Mouse (Mus musculus): Measurements from ENCODE around the gene Alg2. TPM values are rescaled to one million over a fixed set of nuclear protein-coding genes. Genes with fewer than 3 reads are reported as not detected.

Gene Alg2
- polyA plus RNA-seq, 1 experiment from 2014 or later = 133 TPM

DNA sequence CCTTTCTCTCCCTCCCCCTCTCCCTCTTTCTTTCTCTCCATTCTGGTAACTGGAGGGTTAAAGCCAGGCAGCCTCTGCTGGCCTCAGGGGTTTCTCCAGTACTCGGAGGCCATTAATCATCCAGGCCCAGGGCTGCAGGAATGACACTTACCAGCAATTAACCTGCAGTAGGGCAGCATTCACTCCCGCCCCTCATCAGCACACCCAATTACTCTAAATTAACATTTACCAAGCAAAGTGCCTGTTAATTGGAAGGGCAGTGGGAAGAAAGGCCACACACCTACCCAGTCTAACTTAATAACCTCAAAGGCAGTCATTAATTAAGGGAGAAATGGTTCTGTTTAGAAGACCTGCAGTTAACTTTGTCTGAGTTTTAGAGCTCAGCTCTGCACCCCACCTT is 49.8 kb downstream of the Alg2 start:
- Histone ChIP-seq H3K4me1 (ENCODE audit: control insufficient read depth, insufficient read depth, low read length) (no peaks in the 10 kb centered on the region), H3K27me3 (ENCODE audit: control insufficient read depth, insufficient read depth, low read length) (no peaks in the 10 kb centered on the region), H3K4me2 (no peak overlapping the region), H3K9ac (ENCODE audit: low read length) (no peak overlapping the region), H3K36me3 (ENCODE audit: control insufficient read depth, insufficient read depth, low read length) (no peaks in the 10 kb centered on the region), H3K9me3 (ENCODE audit: control insufficient read depth, low read length) (no peaks in the 10 kb centered on the region), H3K27ac (ENCODE audit: low read depth, low read length) (no peak overlapping the region), H3K4me3 (ENCODE audit: low read depth, low read length) (no peak overlapping the region)
- DNase-seq (ENCODE audit: low spot score, missing footprints) (peak; percentile 79), ATAC-seq (ENCODE audit: low FRiP score) (no peak)
- WGBS = 34% methylated on average over 2 of the region's 2 CpGs

DNA sequence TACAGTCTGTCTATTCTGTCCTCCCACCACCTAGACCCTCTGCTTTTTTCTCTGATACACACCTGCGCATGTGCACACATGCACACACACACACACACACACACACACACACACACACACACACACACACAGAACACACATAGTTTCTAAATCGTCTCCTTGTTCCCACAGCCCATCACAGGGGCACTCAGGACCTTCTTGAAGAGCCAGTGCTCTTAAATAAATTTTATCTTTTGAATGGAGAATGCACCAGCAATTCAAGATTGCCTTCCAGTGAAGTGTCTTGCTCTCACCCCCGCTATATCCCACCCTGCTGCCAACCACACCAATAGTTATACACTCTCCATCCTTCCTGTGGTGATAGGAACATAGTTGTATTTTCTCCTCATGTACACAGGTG is 51.2 kb downstream of the Alg2 start:
- Histone ChIP-seq H3K9me3 (ENCODE audit: control insufficient read depth, low read length) (no peaks in the 10 kb centered on the region), H3K36me3 (ENCODE audit: control insufficient read depth, insufficient read depth, low read length) (no peaks in the 10 kb centered on the region), H3K9ac (ENCODE audit: low read length) (no peak overlapping the region), H3K4me2 (no peak overlapping the region), H3K27ac (ENCODE audit: low read depth, low read length) (no peak overlapping the region), H3K4me1 (ENCODE audit: control insufficient read depth, insufficient read depth, low read length) (no peaks in the 10 kb centered on the region), H3K27me3 (ENCODE audit: control insufficient read depth, insufficient read depth, low read length) (no peaks in the 10 kb centered on the region), H3K4me3 (ENCODE audit: low read depth, low read length) (no peak overlapping the region)
- DNase-seq (ENCODE audit: low spot score, missing footprints) (peak; percentile 68), ATAC-seq (ENCODE audit: low FRiP score) (no peak)
- 93% methylated on average over 3 of the region's 3 CpGs for WGBS

DNA sequence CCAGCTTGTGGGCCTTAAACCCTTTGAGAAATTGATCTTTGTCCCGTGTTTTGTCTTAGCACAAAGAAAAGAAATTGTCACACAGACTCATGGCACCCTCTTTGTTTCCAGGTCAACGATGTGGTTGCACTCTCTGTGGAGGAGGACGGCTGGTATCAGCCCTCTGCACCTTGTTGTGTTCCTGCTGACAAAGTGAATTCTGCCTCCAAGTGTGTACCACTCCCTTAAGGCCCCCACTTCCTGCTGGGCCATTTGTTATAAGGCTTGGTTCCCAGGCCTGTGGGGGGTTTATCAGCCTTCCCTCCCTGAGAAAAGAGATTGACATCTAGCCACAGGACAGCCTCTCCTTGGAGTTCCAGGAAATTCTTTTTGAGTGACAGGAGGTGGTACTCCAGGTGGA is 51.9 kb downstream of the Alg2 start:
- Histone ChIP-seq H3K9ac (ENCODE audit: low read length) (no peak overlapping the region), H3K9me3 (ENCODE audit: control insufficient read depth, low read length) (no peaks in the 10 kb centered on the region), H3K4me3 (ENCODE audit: low read depth, low read length) (no peak overlapping the region), H3K27me3 (ENCODE audit: control insufficient read depth, insufficient read depth, low read length) (no peaks in the 10 kb centered on the region), H3K36me3 (ENCODE audit: control insufficient read depth, insufficient read depth, low read length) (no peaks in the 10 kb centered on the region), H3K27ac (ENCODE audit: low read depth, low read length) (no peak overlapping the region), H3K4me2 (no peak overlapping the region), H3K4me1 (ENCODE audit: control insufficient read depth, insufficient read depth, low read length) (no peaks in the 10 kb centered on the region)
- no peak for ATAC-seq (ENCODE audit: low FRiP score)
- no peak for DNase-seq (ENCODE audit: low spot score, missing footprints)
- 25% methylated on average over 3 of the region's 3 CpGs for WGBS

DNA sequence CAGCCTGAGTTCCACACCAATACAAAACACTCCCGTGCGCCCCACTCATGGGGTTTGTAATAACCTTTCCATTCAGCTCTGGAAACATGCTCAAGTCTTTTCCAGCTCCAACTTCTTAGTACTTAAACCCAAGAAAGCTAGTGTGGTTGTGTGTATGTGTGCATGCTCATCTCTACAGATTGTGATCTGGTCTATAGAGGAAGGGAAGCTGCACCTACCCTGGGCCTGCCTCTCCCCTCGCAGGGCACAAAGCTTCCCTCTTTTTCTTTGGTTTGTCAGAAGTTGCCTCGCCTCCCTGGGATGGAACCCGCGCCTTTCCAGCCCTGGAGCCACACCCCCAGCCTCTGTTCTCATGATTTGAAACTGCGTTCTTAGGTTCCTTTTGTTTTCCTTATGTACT is 53.9 kb downstream of the Alg2 start:
- no peak overlapping the region for H3K4me3 ChIP-seq (ENCODE audit: low read depth, low read length)
- no peaks in the 10 kb centered on the region for H3K36me3 ChIP-seq (ENCODE audit: control insufficient read depth, insufficient read depth, low read length)
- 33% methylated on average over 7 of the region's 7 CpGs for WGBS
- no peaks in the 10 kb centered on the region for H3K27me3 ChIP-seq (ENCODE audit: control insufficient read depth, insufficient read depth, low read length)
- no peak overlapping the region for H3K4me2 ChIP-seq
- DNase-seq (ENCODE audit: low spot score, missing footprints) (no peak), ATAC-seq (ENCODE audit: low FRiP score) (no peak)
- no peaks in the 10 kb centered on the region for H3K4me1 ChIP-seq (ENCODE audit: control insufficient read depth, insufficient read depth, low read length)
- no peak overlapping the region for H3K27ac ChIP-seq (ENCODE audit: low read depth, low read length)
- H3K9me3 ChIP-seq (ENCODE audit: control insufficient read depth, low read length) = no peaks in the 10 kb centered on the region
- H3K9ac ChIP-seq (ENCODE audit: low read length) = no peak overlapping the region

DNA sequence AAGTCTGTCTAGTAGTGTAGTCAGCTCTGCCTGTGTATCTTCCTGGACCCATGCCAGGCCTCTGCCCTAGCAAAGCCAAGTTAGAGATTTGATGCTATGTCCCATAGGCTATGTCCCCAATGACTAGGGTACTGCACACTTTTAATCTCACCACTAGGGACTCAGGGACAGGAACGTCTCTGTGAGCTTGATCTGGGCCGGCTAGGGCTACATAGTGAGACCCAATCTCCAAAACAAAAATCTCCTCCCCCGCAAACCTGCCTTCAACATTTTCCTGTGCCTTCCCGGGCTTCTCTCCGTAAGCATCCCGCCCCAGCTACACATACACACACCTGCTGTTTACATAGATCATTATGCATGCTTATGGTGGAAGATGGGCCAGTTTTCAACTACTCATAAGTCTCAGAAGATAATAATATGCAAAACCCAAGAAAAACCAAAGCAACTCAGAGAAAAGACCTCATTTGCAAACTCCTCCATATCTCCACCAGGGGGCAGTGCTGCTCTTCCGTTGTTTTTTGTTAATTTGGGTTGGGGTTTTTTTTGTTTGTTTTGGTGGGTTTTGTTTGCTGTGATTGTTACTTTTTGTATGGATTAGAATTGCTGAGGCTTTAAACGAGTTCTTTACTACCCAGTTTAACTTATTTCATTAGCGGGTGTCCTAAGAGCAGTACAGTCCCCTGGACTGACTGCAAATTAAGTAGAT is 54.7 kb downstream of the Alg2 start:
- Histone ChIP-seq H3K9ac (ENCODE audit: low read length) (no peak overlapping the region), H3K4me1 (ENCODE audit: control insufficient read depth, insufficient read depth, low read length) (no peaks in the 10 kb centered on the region), H3K27ac (ENCODE audit: low read depth, low read length) (no peak overlapping the region), H3K36me3 (ENCODE audit: control insufficient read depth, insufficient read depth, low read length) (no peaks in the 10 kb centered on the region), H3K9me3 (ENCODE audit: control insufficient read depth, low read length) (no peaks in the 10 kb centered on the region), H3K4me3 (ENCODE audit: low read depth, low read length) (no peak overlapping the region), H3K27me3 (ENCODE audit: control insufficient read depth, insufficient read depth, low read length) (no peaks in the 10 kb centered on the region), H3K4me2 (no peak overlapping the region)
- WGBS = 27% methylated on average over 9 of the region's 9 CpGs
- peak; percentile 46; the same call in 1 of the 2 replicates for ATAC-seq (ENCODE audit: low FRiP score)
- peak; percentile 88 for DNase-seq (ENCODE audit: low spot score, missing footprints)

DNA sequence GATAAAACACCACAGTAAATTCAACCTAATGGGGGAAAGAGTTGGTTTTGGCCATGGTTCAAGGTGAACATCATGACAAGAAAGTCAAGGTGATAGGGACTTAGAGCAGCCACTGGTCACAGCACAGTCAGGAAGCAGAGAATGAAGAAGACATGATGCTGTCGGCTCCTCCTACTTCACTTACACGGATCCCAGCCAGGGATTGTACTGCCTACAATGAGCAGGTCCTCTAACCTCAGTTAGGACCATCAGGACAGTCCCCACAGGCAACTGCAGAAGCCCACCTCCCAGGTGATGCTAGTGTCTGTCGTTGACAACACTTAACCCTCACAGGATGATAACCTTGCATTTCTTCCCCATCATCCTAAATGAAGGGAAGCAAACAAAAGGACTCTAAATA is 56.3 kb downstream of the Alg2 start:
- ATAC-seq (ENCODE audit: low FRiP score) = no peak
- no peak for DNase-seq (ENCODE audit: low spot score, missing footprints)
- H3K27ac ChIP-seq (ENCODE audit: low read depth, low read length) = no peak overlapping the region
- H3K36me3 ChIP-seq (ENCODE audit: control insufficient read depth, insufficient read depth, low read length) = no peaks in the 10 kb centered on the region; the same call in none of the 2 replicates
- no peaks in the 10 kb centered on the region for H3K9me3 ChIP-seq (ENCODE audit: control insufficient read depth, low read length)
- H3K9ac ChIP-seq (ENCODE audit: low read length) = no peak overlapping the region
- no peaks in the 10 kb centered on the region for H3K4me1 ChIP-seq (ENCODE audit: control insufficient read depth, insufficient read depth, low read length)
- 70% methylated on average over 3 of the region's 3 CpGs for WGBS
- no peak overlapping the region for H3K4me2 ChIP-seq
- no peaks in the 10 kb centered on the region for H3K27me3 ChIP-seq (ENCODE audit: control insufficient read depth, insufficient read depth, low read length)
- H3K4me3 ChIP-seq (ENCODE audit: low read depth, low read length) = no peak overlapping the region

Other genes with a start within 250 kb of the Alg2 start
- gene Tgfbr1, start 121.1 kb downstream of the Alg2 start, polyA plus RNA-seq (2014; fragmentation: Nextera tagmentation; extraction: Ambion mirVana) = 121 and 133 TPM in 2 replicates
- 332 and 364 TPM in 2 replicates for gene Sec61b, start 325 bp upstream of the Alg2 start, polyA plus RNA-seq (2014; fragmentation: Nextera tagmentation; extraction: Ambion mirVana)

Measured in midbrain, embryonic 11.5 days (tissue).